Comparison of ENCODE assay signal across 7 mouse cellular contexts in the genomic region with DNA sequence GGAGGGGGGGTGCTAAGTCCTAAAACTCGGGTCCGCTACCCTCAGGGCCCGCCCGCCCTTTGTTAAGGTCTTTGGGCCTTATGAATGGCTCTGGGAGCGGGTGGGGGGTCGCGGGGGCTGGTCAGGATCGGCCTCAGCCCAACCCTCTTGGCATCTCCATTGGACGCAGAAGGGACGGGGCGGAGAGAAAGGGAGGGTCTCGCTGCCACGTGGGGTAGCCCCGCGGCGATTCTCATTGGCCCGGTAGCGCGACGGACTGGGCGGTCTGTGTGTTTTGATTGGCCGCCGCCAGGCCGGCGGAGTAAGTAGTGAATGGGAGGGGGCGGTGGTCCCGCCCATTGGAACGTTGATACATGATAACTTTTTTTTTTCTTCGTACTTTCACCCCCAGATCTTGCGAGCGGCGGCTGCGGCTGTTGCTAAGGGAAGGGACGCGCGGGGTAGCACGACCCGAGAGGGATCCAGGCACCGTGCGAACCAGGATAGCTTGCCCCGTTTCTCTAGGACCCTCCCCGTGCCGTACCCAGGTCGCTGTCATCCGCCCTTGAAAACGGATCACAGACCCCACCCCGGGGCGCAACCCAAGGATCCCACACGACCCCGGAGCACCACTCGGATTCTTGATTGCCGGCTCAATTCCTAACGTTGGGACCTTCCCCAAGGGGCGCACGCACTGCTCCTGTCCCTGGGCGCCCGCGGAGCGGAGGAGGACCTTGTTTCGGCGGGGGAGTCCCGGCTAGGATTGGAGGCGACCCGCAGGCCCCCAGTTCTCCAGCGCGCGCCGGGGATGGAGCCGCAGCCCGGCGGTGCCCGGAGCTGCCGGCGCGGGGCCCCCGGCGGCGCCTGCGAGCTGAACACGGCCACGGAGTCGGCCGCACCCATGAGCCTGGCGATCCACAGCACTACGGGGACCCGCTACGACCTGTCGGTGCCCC. TPM values are rescaled to one million over a fixed set of nuclear protein-coding genes. Genes with fewer than 3 reads are reported as not detected.
A peak's percentile ranks its signal among the peaks of the same experiment; 100 is the strongest.
DNase-seq lines count a peak whose midpoint lies in the region; ATAC-seq lines count a peak whose summit lies in the region.

No protein-coding gene starts in this region.

- ATAC-seq in granulocyte monocyte progenitor cell, adult 5-6 weeks (replicated peaks; ENCODE audit: poor library complexity, severe bottlenecking): peak; percentile 55
- peak; percentile 78 for ATAC-seq in midbrain, embryonic 12.5 days (ENCODE audit: low FRiP score, low read depth)

- under 1% methylated on average over 88 of the region's 88 CpGs for WGBS in embryonic facial prominence, embryonic 10.5 days
- WGBS in limb, embryonic 10.5 days: under 1% methylated on average over 88 of the region's 88 CpGs
- 0% methylated on average over 84 of the region's 88 CpGs for WGBS in midbrain, embryonic 12.5 days

- peak overlapping the region; percentile 100 for H3K27ac ChIP-seq in embryonic facial prominence, embryonic 10.5 days (replicated peaks)
- peak overlapping the region; percentile 100 for H3K27ac ChIP-seq in limb, embryonic 10.5 days
- peak overlapping the region; percentile 100 for H3K27ac ChIP-seq in midbrain, embryonic 12.5 days (replicated peaks)

- H3K4me3 ChIP-seq in embryonic facial prominence, embryonic 10.5 days: peak overlapping the region; percentile 99
- peak overlapping the region; percentile 93 for H3K4me3 ChIP-seq in limb, embryonic 10.5 days
- H3K4me3 ChIP-seq in midbrain, embryonic 12.5 days: peak overlapping the region; percentile 100

- H3K36me3 ChIP-seq in embryonic facial prominence, embryonic 10.5 days (replicated peaks): peaks cover 78% of the 10 kb centered on the region
- H3K36me3 ChIP-seq in limb, embryonic 10.5 days: peaks cover 81% of the 10 kb centered on the region
- H3K36me3 ChIP-seq in midbrain, embryonic 12.5 days: peaks cover 54% of the 10 kb centered on the region

- peak overlapping the region; percentile 96 for H3K4me2 ChIP-seq in midbrain, embryonic 12.5 days (replicated peaks)

- H3K27me3 ChIP-seq in embryonic facial prominence, embryonic 10.5 days (replicated peaks; ENCODE audit: low read depth, poor library complexity, severe bottlenecking): no peaks in the 10 kb centered on the region
- H3K27me3 ChIP-seq in limb, embryonic 10.5 days (ENCODE audit: low read depth, poor library complexity, severe bottlenecking): no peaks in the 10 kb centered on the region
- no peaks in the 10 kb centered on the region for H3K27me3 ChIP-seq in midbrain, embryonic 12.5 days

- peak; percentile 99 for DNase-seq in adrenal gland, postnatal 14 days
- peak; percentile 100 for DNase-seq in embryonic facial prominence, embryonic 10.5 days (ENCODE audit: low spot score)
- peak; percentile 99 for DNase-seq in kidney, adult 11 months
- DNase-seq in limb, embryonic 10.5 days (ENCODE audit: low spot score): peak; percentile 98
- peak; percentile 97 for DNase-seq in skeletal muscle tissue, adult 2 months (ENCODE audit: low read depth, low spot score)

- peaks cover 71% of the 10 kb centered on the region for H3K4me1 ChIP-seq in embryonic facial prominence, embryonic 10.5 days
- H3K4me1 ChIP-seq in limb, embryonic 10.5 days: peaks cover 62% of the 10 kb centered on the region
- peaks cover 56% of the 10 kb centered on the region for H3K4me1 ChIP-seq in midbrain, embryonic 12.5 days

- peak overlapping the region; percentile 100 for H3K9ac ChIP-seq in midbrain, embryonic 12.5 days (replicated peaks)

- H3K9me3 ChIP-seq in embryonic facial prominence, embryonic 10.5 days: no peaks in the 10 kb centered on the region
- no peaks in the 10 kb centered on the region for H3K9me3 ChIP-seq in limb, embryonic 10.5 days (replicated peaks)
- H3K9me3 ChIP-seq in midbrain, embryonic 12.5 days: no peaks in the 10 kb centered on the region

RNA-seq across cellular contexts. Expression of gene Midn, which starts 1.5 kb away (rescaled TPM):
- 114 and 140 TPM in 2 replicates for total RNA-seq in adrenal gland, postnatal 14 days (2021)
- 22.2 TPM in 2 replicates for polyA plus RNA-seq in embryonic facial prominence, embryonic 10.5 days (2016; fragmentation: Nextera tagmentation; extraction: Ambion mirVana)
- total RNA-seq in granulocyte monocyte progenitor cell, adult 5-6 weeks (2014; fragmentation: Nextera tagmentation): 26.7 and 36.8 TPM in 2 replicates
- 10.0 and 17.4 TPM in 2 replicates for total RNA-seq in granulocyte monocyte progenitor cell, adult 5-6 weeks (2017)
- polyA plus RNA-seq in limb, embryonic 10.5 days (2016; fragmentation: Nextera tagmentation; extraction: Ambion mirVana): 26.2 and 27.1 TPM in 2 replicates
- polyA plus RNA-seq in midbrain, embryonic 12.5 days (2016; fragmentation: Nextera tagmentation; extraction: Ambion mirVana): 41.7 and 46.4 TPM in 2 replicates

RNA-seq across cellular contexts. Expression of gene Cbarp, which starts 8.9 kb away (rescaled TPM):
- 69.9 and 137 TPM in 2 replicates for total RNA-seq in adrenal gland, postnatal 14 days (2021)
- 4.9 and 8.5 TPM in 2 replicates for polyA plus RNA-seq in embryonic facial prominence, embryonic 10.5 days (2016; fragmentation: Nextera tagmentation; extraction: Ambion mirVana)
- 0.73 and 5.3 TPM in 2 replicates for total RNA-seq in granulocyte monocyte progenitor cell, adult 5-6 weeks (2014; fragmentation: Nextera tagmentation)
- 0.36 TPM in 1 of 2 replicates, not detected in the other for total RNA-seq in granulocyte monocyte progenitor cell, adult 5-6 weeks (2017)
- 3.3 and 4.7 TPM in 2 replicates for polyA plus RNA-seq in limb, embryonic 10.5 days (2016; fragmentation: Nextera tagmentation; extraction: Ambion mirVana)
- polyA plus RNA-seq in midbrain, embryonic 12.5 days (2016; fragmentation: Nextera tagmentation; extraction: Ambion mirVana): 19.3 and 20.0 TPM in 2 replicates

RNA-seq across cellular contexts. Expression of gene Atp5d, which starts 11.1 kb away (rescaled TPM):
- total RNA-seq in adrenal gland, postnatal 14 days (2021): 920 and 980 TPM in 2 replicates
- polyA plus RNA-seq in embryonic facial prominence, embryonic 10.5 days (2016; fragmentation: Nextera tagmentation; extraction: Ambion mirVana): 491 and 493 TPM in 2 replicates
- total RNA-seq in granulocyte monocyte progenitor cell, adult 5-6 weeks (2014; fragmentation: Nextera tagmentation): 193 and 253 TPM in 2 replicates
- total RNA-seq in granulocyte monocyte progenitor cell, adult 5-6 weeks (2017): 47.4 and 49.6 TPM in 2 replicates
- 487 and 503 TPM in 2 replicates for polyA plus RNA-seq in limb, embryonic 10.5 days (2016; fragmentation: Nextera tagmentation; extraction: Ambion mirVana)
- 379 and 384 TPM in 2 replicates for polyA plus RNA-seq in midbrain, embryonic 12.5 days (2016; fragmentation: Nextera tagmentation; extraction: Ambion mirVana)

RNA-seq across cellular contexts. Expression of gene Cirbp, which starts 16.2 kb away (rescaled TPM):
- 67.6 and 106 TPM in 2 replicates for total RNA-seq in adrenal gland, postnatal 14 days (2021)
- 93.2 and 110 TPM in 2 replicates for polyA plus RNA-seq in embryonic facial prominence, embryonic 10.5 days (2016; fragmentation: Nextera tagmentation; extraction: Ambion mirVana)
- total RNA-seq in granulocyte monocyte progenitor cell, adult 5-6 weeks (2014; fragmentation: Nextera tagmentation): 25.3 and 70.7 TPM in 2 replicates
- 36.8 and 40.7 TPM in 2 replicates for total RNA-seq in granulocyte monocyte progenitor cell, adult 5-6 weeks (2017)
- 90.7 and 129 TPM in 2 replicates for polyA plus RNA-seq in limb, embryonic 10.5 days (2016; fragmentation: Nextera tagmentation; extraction: Ambion mirVana)
- polyA plus RNA-seq in midbrain, embryonic 12.5 days (2016; fragmentation: Nextera tagmentation; extraction: Ambion mirVana): 227 and 233 TPM in 2 replicates

RNA-seq across cellular contexts. Expression of gene 1600002K03Rik, which starts 23.2 kb away (rescaled TPM):
- total RNA-seq in adrenal gland, postnatal 14 days (2021): 8.6 and 9.5 TPM in 2 replicates
- 10.8 and 12.0 TPM in 2 replicates for polyA plus RNA-seq in embryonic facial prominence, embryonic 10.5 days (2016; fragmentation: Nextera tagmentation; extraction: Ambion mirVana)
- total RNA-seq in granulocyte monocyte progenitor cell, adult 5-6 weeks (2014; fragmentation: Nextera tagmentation): 17.2 and 43.4 TPM in 2 replicates
- 11.2 and 11.5 TPM in 2 replicates for total RNA-seq in granulocyte monocyte progenitor cell, adult 5-6 weeks (2017)
- 8.7 and 13.1 TPM in 2 replicates for polyA plus RNA-seq in limb, embryonic 10.5 days (2016; fragmentation: Nextera tagmentation; extraction: Ambion mirVana)
- 12.9 and 13.6 TPM in 2 replicates for polyA plus RNA-seq in midbrain, embryonic 12.5 days (2016; fragmentation: Nextera tagmentation; extraction: Ambion mirVana)

Comparison
In these comparisons a context has a peak if more than half of its experiments do, and no peak if none do; other contexts are left out.
1. Peak in every context shown above with its lines: DNase-seq, ATAC-seq, H3K4me3 ChIP-seq and H3K27ac ChIP-seq.